Mouse (Mus musculus): ENCODE measurements at regions not wholly inside any gene's neighbourhood (a gene's known extent, or its start where the extent isn't known, plus 50 kb on each side); places are given as distances from the start of the nearest gene placed in this dataset.

GRCm38 (mm10) chr15:36855550-36856131 is 151.9 kb downstream of the Zfp706 start:
- peak; percentile 48 for DNase-seq (ENCODE audit: low spot score)

DNA sequence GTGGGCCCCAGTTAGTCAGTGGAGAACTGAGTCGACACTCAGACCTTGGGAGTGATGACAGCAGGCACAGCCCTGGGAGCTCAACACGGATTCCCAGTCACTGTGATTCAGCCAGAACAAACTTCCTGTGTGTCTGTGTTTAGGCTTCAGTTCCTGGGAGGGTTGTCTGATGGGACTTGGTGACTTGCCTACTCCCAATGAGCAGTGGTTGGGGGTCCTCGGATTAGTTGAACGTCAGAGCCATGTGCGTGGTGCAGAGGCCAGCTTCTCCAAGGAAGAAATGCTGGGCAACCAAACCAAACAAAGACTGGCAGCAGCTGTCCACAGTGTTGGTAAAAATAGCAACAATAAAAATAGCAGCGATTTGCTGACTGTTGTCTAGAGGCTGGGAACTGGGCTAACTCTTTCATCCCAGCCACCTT is 152.7 kb downstream of the Zfp706 start:
- DNase-seq (ENCODE audit: low spot score), result peak; percentile 57

- DNase-seq (ENCODE audit: low spot score), result no peak
These were observed 155.2 kb downstream of the Zfp706 start for GRCm38 (mm10) chr15:36852229-36852821.

DNA sequence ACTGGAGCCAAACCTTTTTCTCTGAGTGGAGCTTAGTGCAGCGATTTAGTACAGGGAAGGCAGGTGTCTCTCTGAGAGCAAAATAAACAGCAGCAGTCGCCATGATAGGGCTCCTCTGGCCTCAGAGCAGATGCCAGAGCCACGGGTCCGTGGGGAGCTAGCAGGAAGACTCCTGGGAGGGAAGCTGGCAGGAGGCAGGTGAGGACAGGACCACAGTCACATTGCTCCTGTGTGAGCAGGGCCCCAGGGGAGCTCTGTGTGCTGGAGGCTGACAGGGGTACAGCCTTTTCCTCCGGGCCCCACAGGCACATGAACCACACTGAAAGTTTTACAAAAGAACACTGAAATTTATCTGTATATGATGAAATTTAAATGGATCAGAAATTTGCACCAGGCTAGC is 159.3 kb downstream of the Zfp706 start:
- no peak for DNase-seq (ENCODE audit: low spot score)

GRCm38 (mm10) chr15:36846806-36847205 is 160.8 kb downstream of the Zfp706 start:
- DNase-seq (ENCODE audit: low spot score), result no peak

Data from heart, adult 8-10 months (tissue).